Mouse (Mus musculus) midbrain, postnatal 0 days (tissue): ENCODE measurements at regions not wholly inside any gene's neighbourhood (a gene's known extent, or its start where the extent isn't known, plus 50 kb on each side); places are given as distances from the start of the nearest gene placed in this dataset.

ENCODE experiments used
- ATAC-seq: fragments of 200-750 bp; cut with Nextera tagmentation; 2 replicates; pipeline ENCODE4 v1.8.0; 2017; ENCODE audit warnings: moderate number of reproducible peaks, mild to moderate bottlenecking, moderate TSS enrichment, moderate library complexity; ENCODE audit not compliant: low FRiP score
- DNase-seq: peaks from one replicate; pipeline ENCODE4 v3.0.0-alpha.2; 2015; ENCODE audit warnings: low spot score
- H3K27ac ChIP-seq: fragments of 300-500 bp; sonication (generic); 2 replicates; pipeline ENCODE4 v1.5.1; 2014; ENCODE audit warnings: low read depth, mild to moderate bottlenecking, low read length, mixed read lengths
- H3K27me3 ChIP-seq: fragments of 300-500 bp; sonication (generic); 2 replicates; pipeline ENCODE4 v1.6.1; 2014; ENCODE audit warnings: low read length, control low read depth, mixed read lengths; ENCODE audit not compliant: insufficient read depth
- H3K36me3 ChIP-seq: fragments of 300-500 bp; sonication (generic); 2 replicates; pipeline ENCODE4 v1.6.1; 2014; ENCODE audit warnings: low read length, control low read depth, mixed read lengths; ENCODE audit not compliant: insufficient read depth
- H3K4me1 ChIP-seq: fragments of 300-500 bp; sonication (generic); 2 replicates; pipeline ENCODE4 v1.6.1; 2014; ENCODE audit warnings: mild to moderate bottlenecking, control low read depth, antibody characterized with exemption, low read length, mixed read lengths; ENCODE audit not compliant: insufficient read depth
- H3K4me2 ChIP-seq: fragments of 300-500 bp; sonication (generic); 2 replicates; pipeline ENCODE4 v1.6.1; 2014; ENCODE audit warnings: low read depth, mild to moderate bottlenecking, low read length, mixed read lengths; ENCODE audit not compliant: poor library complexity, severe bottlenecking
- H3K4me3 ChIP-seq: fragments of 300-500 bp; sonication (generic); 2 replicates; pipeline ENCODE4 v1.5.1; 2014; ENCODE audit warnings: low read depth, mild to moderate bottlenecking, low read length, moderate library complexity
- H3K9ac ChIP-seq: fragments of 300-500 bp; sonication (generic); replicated peaks from 2 replicates; pipeline ENCODE4 v1.6.1; 2014; ENCODE audit warnings: mild to moderate bottlenecking, low read length, moderate library complexity, mixed read lengths; ENCODE audit not compliant: poor library complexity, severe bottlenecking
- H3K9me3 ChIP-seq: fragments of 300-500 bp; sonication (generic); 2 replicates; pipeline ENCODE4 v1.6.1; 2016; ENCODE audit warnings: low read length, control low read depth
- CTCF ChIP-seq: IDR thresholded peaks from 2 replicates; pipeline ENCODE4 v1.5.1; 2016; ENCODE audit warnings: antibody characterized with exemption, mild to moderate bottlenecking
- WGBS: fragments of 180-500 bp; shearing (Covaris S2); extraction: QIAGEN DNeasy Blood & Tissue Kit; methylation state at CpG from one replicate; pipeline ENCODE4 v1.1.7; 2014; 5-methylcytosine and 5-hydroxymethylcytosine counted together

DNA sequence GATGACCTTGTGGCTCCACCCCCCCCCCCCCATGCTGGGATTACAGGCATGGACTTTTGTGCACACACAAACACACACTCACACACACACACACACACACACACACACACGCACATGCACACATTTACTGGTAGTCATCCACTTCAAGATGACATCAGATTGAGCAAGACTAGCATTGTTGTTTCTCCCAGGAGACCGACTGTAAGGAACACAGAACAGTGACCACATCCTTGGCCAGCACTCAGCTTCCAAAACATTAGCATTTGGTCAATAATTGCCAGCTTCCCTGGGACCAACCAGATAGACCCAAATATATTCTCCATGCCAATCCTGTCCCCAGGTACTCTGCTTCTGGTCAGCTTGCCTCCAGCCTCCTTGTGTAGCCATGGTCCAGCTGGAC lies 98.2 kb upstream of the Fut8 start:
- no peak for TF ChIP-seq CTCF
- Histone ChIP-seq H3K27me3 (no peaks in the 10 kb centered on the region), H3K4me1 (no peaks in the 10 kb centered on the region), H3K4me3 (no peak overlapping the region), H3K4me2 (no peak overlapping the region), H3K27ac (no peak overlapping the region), H3K9ac (no peak overlapping the region), H3K9me3 (no peaks in the 10 kb centered on the region), H3K36me3 (no peaks in the 10 kb centered on the region)
- ATAC-seq (no peak), DNase-seq (no peak)
- 80% methylated on average over 2 of the region's 2 CpGs for WGBS

GRCm38 (mm10) chr12:77138506-77139201 lies 99.3 kb upstream of the Fut8 start:
- no peak overlapping the region for H3K9ac ChIP-seq
- H3K9me3 ChIP-seq, result no peaks in the 10 kb centered on the region
- no peak overlapping the region for H3K4me3 ChIP-seq
- ATAC-seq, result no peak
- H3K36me3 ChIP-seq, result no peaks in the 10 kb centered on the region
- DNase-seq, result no peak
- no peak overlapping the region for H3K27ac ChIP-seq
- TF ChIP-seq CTCF, result no peak
- no peaks in the 10 kb centered on the region for H3K27me3 ChIP-seq
- 78% methylated on average over 11 of the region's 11 CpGs for WGBS
- no peak overlapping the region for H3K4me2 ChIP-seq
- no peaks in the 10 kb centered on the region for H3K4me1 ChIP-seq

DNA sequence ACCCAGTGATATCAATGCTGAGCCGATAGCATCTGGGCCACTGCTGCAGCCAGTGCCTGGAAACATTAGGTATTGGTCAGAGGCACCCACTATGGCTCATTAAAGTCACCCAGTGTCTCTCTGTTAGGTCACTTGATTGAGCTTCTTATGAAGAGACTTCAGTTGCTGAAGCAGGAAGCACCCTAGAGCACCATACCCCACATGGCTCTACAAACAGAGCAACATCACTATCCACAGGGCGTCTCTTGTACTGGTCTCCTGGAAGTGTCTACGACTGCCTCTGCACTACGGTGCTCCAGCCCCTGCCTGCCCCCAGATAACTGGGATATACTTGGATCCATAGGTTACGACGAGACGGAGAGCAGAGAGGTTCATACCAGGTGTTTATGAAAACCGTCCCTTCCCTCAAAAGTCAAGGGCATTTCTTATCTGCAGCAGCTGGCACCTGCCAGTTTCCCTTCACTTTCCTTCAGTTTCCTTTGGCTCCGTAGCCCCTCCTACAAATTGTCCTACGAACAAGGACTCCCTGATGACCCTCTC lies 100.6 kb upstream of the Fut8 start:
- no peak for TF ChIP-seq CTCF
- H3K4me2 ChIP-seq, result no peak overlapping the region
- no peaks in the 10 kb centered on the region for H3K36me3 ChIP-seq
- H3K27me3 ChIP-seq, result no peaks in the 10 kb centered on the region
- no peak overlapping the region for H3K27ac ChIP-seq
- ATAC-seq (no peak), DNase-seq (no peak)
- H3K4me1 ChIP-seq, result no peaks in the 10 kb centered on the region
- no peak overlapping the region for H3K9ac ChIP-seq
- H3K4me3 ChIP-seq, result no peak overlapping the region
- H3K9me3 ChIP-seq, result no peaks in the 10 kb centered on the region
- 93% methylated on average over 10 of the region's 10 CpGs for WGBS

DNA sequence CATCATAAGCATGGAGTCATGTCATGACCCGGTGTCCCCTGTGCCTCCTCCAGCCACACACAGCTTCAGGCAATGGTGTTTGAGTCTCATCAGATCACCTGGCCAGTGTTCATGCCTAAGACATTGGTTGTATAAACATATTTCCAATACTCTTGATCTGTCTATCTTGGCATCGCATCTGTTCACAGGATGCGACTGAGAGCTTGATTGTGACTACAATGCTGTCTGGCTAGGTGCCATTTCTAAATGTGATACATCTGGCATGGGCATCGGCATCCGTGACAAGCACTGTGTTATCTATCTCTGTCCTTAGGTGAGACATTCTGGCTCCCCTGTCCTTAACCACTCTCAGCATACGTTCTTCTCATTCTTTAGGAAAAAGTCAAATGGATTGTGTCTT lies 102.3 kb upstream of the Fut8 start:
- H3K27ac ChIP-seq, result no peak overlapping the region
- no peaks in the 10 kb centered on the region for H3K4me1 ChIP-seq
- no peak overlapping the region for H3K4me2 ChIP-seq
- TF ChIP-seq CTCF, result no peak
- DNase-seq (no peak), ATAC-seq (no peak)
- H3K36me3 ChIP-seq, result no peaks in the 10 kb centered on the region
- H3K4me3 ChIP-seq, result no peak overlapping the region
- no peaks in the 10 kb centered on the region for H3K9me3 ChIP-seq
- no peaks in the 10 kb centered on the region for H3K27me3 ChIP-seq
- WGBS, result 94% methylated on average over 6 of the region's 6 CpGs
- H3K9ac ChIP-seq, result no peak overlapping the region

DNA sequence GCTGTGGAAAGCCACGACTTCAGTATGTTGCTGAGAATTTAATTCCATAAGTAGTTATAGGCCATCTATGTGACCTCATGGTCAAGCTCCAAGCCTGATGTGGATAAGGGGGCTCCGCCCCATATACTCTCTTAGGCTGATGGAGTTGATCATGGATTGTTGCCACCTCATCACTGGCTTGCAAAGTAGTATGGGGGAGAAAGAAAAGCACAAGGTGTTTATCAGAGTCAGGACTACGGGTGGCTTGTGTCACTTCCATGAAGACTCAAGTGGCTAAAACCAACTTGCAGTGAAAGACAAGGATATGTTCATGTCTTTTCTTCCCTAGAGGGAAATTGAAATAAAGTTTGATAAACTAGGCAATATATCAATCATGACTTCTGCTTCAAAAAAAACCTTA lies 102.9 kb upstream of the Fut8 start:
- DNase-seq (no peak), ATAC-seq (no peak)
- no peaks in the 10 kb centered on the region for H3K4me1 ChIP-seq
- H3K36me3 ChIP-seq, result no peaks in the 10 kb centered on the region
- H3K4me2 ChIP-seq, result no peak overlapping the region
- no peak overlapping the region for H3K9ac ChIP-seq
- no peaks in the 10 kb centered on the region for H3K27me3 ChIP-seq
- no peak for TF ChIP-seq CTCF
- H3K9me3 ChIP-seq, result no peaks in the 10 kb centered on the region
- 90% methylated on average over 3 of the region's 3 CpGs for WGBS
- H3K27ac ChIP-seq, result no peak overlapping the region
- H3K4me3 ChIP-seq, result no peak overlapping the region

DNA sequence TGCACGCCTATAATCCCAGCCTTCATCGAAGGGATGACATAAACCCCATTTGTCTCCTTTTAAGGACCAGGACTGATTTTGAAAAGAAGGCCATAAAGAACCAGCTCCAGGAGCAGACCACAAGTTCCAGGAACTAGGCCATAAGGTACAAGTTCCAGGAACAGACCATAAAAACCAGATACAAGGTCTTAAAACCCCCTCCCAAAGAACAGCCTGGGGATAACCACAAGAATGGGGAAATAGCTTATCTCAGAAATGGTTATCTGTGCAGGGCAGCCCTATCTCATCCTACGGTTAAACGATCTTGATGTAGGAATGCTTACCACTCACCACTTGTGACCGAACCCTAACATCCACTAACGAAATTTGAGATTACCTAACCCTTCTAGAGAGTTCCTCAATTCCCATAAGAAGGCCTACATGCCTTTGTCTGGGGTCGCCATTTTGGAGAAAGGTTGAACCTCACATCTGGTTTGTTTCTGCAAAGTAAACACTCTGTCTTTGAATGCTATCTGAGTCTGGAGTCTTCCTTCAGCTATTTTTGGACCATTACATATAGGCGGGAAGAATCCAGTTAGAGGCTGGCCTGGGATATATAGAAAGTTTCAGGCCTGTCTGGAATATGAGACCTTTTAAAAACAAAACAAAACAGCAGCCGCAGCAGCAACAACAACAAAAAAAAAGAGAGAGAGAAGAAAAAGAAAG lies 103.5 kb upstream of the Fut8 start:
- no peaks in the 10 kb centered on the region for H3K27me3 ChIP-seq
- H3K36me3 ChIP-seq, result no peaks in the 10 kb centered on the region
- H3K4me2 ChIP-seq, result no peak overlapping the region
- H3K4me1 ChIP-seq, result no peaks in the 10 kb centered on the region
- no peak for ATAC-seq
- no peak overlapping the region for H3K4me3 ChIP-seq
- no peak for DNase-seq
- no peak for TF ChIP-seq CTCF
- no peak overlapping the region for H3K27ac ChIP-seq
- WGBS, result 85% methylated on average over 9 of the region's 9 CpGs
- H3K9ac ChIP-seq, result no peak overlapping the region
- no peaks in the 10 kb centered on the region for H3K9me3 ChIP-seq
